Comparison of ENCODE assay signal across 31 mouse cellular contexts in genomic region chr12:70161057-70161456, GRCm38 (mm10). TPM values are rescaled to one million over a fixed set of nuclear protein-coding genes. Genes with fewer than 3 reads are reported as not detected.
DNase-seq lines count a peak whose midpoint lies in the region; ATAC-seq and TF ChIP-seq lines count a peak whose summit lies in the region.
"Had no signal": no experiment of that assay in that cellular context is flagged by ENCODE, and none has a peak within 500 bp of the region (broad histone marks: within the 10 kb centered on the region; RNA-seq: fewer than 3 reads in every experiment).

No protein-coding gene starts in this region.

- DNase-seq in kidney, postnatal 0 days (ENCODE audit: low spot score): peak; percentile 11
- DNase-seq in kidney, adult 2 months: no peak
- no peak for DNase-seq in lung, postnatal 25 days (ENCODE audit: low spot score)
- DNase-seq in 3T3-L1 (ENCODE audit: low read depth, low spot score) (peak; percentile 32), NIH3T3 (ENCODE audit: low read depth) (peak; percentile 9)
- DNase-seq in cerebellum, adult 2 months: no peak
- DNase-seq: adrenal gland, postnatal 10 days; adrenal gland, postnatal 36 days; cerebellum, adult 18-20 months; cerebellum, adult 9-11 months; cerebellum, postnatal 25 days; forebrain, postnatal 0 days; gastrocnemius, adult 2 months; gastrocnemius, postnatal 14 days; heart, adult 2 months; heart, postnatal 14 days; heart, postnatal 4 days had no signal

- H3K36me3 ChIP-seq in kidney, postnatal 0 days (ENCODE audit: insufficient read depth, low read length): no peaks in the 10 kb centered on the region
- H3K36me3 ChIP-seq in kidney, adult 2 months (ENCODE audit: control insufficient read depth, insufficient read depth, low read length): no peaks in the 10 kb centered on the region
- H3K36me3 ChIP-seq in lung, embryonic 16.5 days (ENCODE audit: control insufficient read depth, insufficient read depth, low read length): no peaks in the 10 kb centered on the region
- H3K36me3 ChIP-seq: embryonic facial prominence, embryonic 12.5 days; embryonic facial prominence, embryonic 15.5 days; heart, embryonic 10.5 days; heart, embryonic 13.5 days had no signal

- H3K27me3 ChIP-seq in kidney, postnatal 0 days (ENCODE audit: insufficient read depth, low read length): no peaks in the 10 kb centered on the region
- no peaks in the 10 kb centered on the region for H3K27me3 ChIP-seq in kidney, adult 2 months (replicated peaks; ENCODE audit: control insufficient read depth, insufficient read depth, low read length)
- H3K27me3 ChIP-seq in lung, embryonic 16.5 days (ENCODE audit: control insufficient read depth, insufficient read depth, low read depth, low read length): no peaks in the 10 kb centered on the region
- no peaks in the 10 kb centered on the region for H3K27me3 ChIP-seq in cerebellum, adult 2 months (ENCODE audit: control insufficient read depth, insufficient read depth, low read length)
- H3K27me3 ChIP-seq: embryonic facial prominence, embryonic 15.5 days; heart, embryonic 13.5 days; Patski had no signal

- H3K4me3 ChIP-seq in kidney, postnatal 0 days (replicated peaks; ENCODE audit: low read depth, low read length): no peak overlapping the region
- H3K4me3 ChIP-seq in kidney, adult 2 months (ENCODE audit: insufficient read depth, low read depth, low read length): no peak overlapping the region
- no peak overlapping the region for H3K4me3 ChIP-seq in lung, embryonic 16.5 days (ENCODE audit: low read length)
- H3K4me3 ChIP-seq in cerebellum, adult 2 months (replicated peaks; ENCODE audit: insufficient read depth, low read depth, low read length): no peak overlapping the region
- H3K4me3 ChIP-seq: embryonic facial prominence, embryonic 12.5 days; embryonic facial prominence, embryonic 15.5 days; gastrocnemius, adult 2 months; heart, adult 2 months; heart, embryonic 10.5 days; heart, embryonic 13.5 days had no signal

- no peak overlapping the region for H3K4me2 ChIP-seq in kidney, postnatal 0 days (ENCODE audit: low read length)
- no peak overlapping the region for H3K4me2 ChIP-seq in lung, embryonic 16.5 days (ENCODE audit: low read depth, low read length)
- H3K4me2 ChIP-seq: embryonic facial prominence, embryonic 12.5 days; embryonic facial prominence, embryonic 15.5 days; heart, embryonic 13.5 days; hindbrain, embryonic 14.5 days had no signal

- H3K4me1 ChIP-seq in kidney, postnatal 0 days (replicated peaks; ENCODE audit: insufficient read depth, low read length): no peaks in the 10 kb centered on the region
- no peaks in the 10 kb centered on the region for H3K4me1 ChIP-seq in kidney, adult 2 months (ENCODE audit: control insufficient read depth, insufficient read depth, low read length)
- peaks cover 3% of the 10 kb centered on the region for H3K4me1 ChIP-seq in lung, embryonic 16.5 days (replicated peaks; ENCODE audit: control insufficient read depth, insufficient read depth, low read length)
- H3K4me1 ChIP-seq in cerebellum, adult 2 months (ENCODE audit: control insufficient read depth, insufficient read depth, low read length): no peaks in the 10 kb centered on the region
- H3K4me1 ChIP-seq: embryonic facial prominence, embryonic 12.5 days; embryonic facial prominence, embryonic 15.5 days; heart, embryonic 13.5 days had no signal

- H3K9ac ChIP-seq in kidney, postnatal 0 days (ENCODE audit: low read depth, low read length): no peak overlapping the region
- no peak overlapping the region for H3K9ac ChIP-seq in lung, embryonic 16.5 days (ENCODE audit: low read length)
- H3K9ac ChIP-seq: embryonic facial prominence, embryonic 12.5 days; embryonic facial prominence, embryonic 15.5 days; forebrain, postnatal 0 days; heart, embryonic 13.5 days; hindbrain, embryonic 14.5 days had no signal

- no peak for ATAC-seq in kidney, postnatal 0 days (replicated peaks; ENCODE audit: low FRiP score, low read depth)
- ATAC-seq in lung, embryonic 16.5 days (ENCODE audit: low read depth): peak; percentile 65
- ATAC-seq: CD4-positive, CD25-positive, alpha-beta regulatory T cell, adult 4 months; forebrain, embryonic 14.5 days; forebrain, postnatal 0 days; hindbrain, postnatal 0 days; Patski had no signal

- H3K27ac ChIP-seq in kidney, postnatal 0 days: no peak overlapping the region
- no peak overlapping the region for H3K27ac ChIP-seq in kidney, adult 2 months (ENCODE audit: insufficient read depth, low read depth, low read length)
- H3K27ac ChIP-seq in lung, embryonic 16.5 days (ENCODE audit: low read length): no peak overlapping the region
- no peak overlapping the region for H3K27ac ChIP-seq in cerebellum, adult 2 months (ENCODE audit: insufficient read depth, low read length)
- H3K27ac ChIP-seq: embryonic facial prominence, embryonic 12.5 days; embryonic facial prominence, embryonic 15.5 days; gastrocnemius, adult 2 months; heart, adult 2 months; heart, embryonic 10.5 days; heart, embryonic 13.5 days; hindbrain, embryonic 14.5 days; hindbrain, postnatal 0 days had no signal

- no peak for TF ChIP-seq CTCF in kidney, postnatal 0 days (IDR thresholded peaks at IDR 0.05; ENCODE audit: low read depth)
- TF ChIP-seq CTCF in kidney, adult 2 months (conservative IDR thresholded peaks at IDR 0.05; ENCODE audit: insufficient read depth, insufficient read length, low read depth, low read length): no peak
- no peak for TF ChIP-seq CTCF in cerebellum, adult 2 months (IDR thresholded peaks at IDR 0.05; ENCODE audit: borderline replicate concordance, insufficient read depth, low read depth, low read length)

- no peaks in the 10 kb centered on the region for H3K9me3 ChIP-seq in kidney, postnatal 0 days (replicated peaks; ENCODE audit: low read length)
- H3K9me3 ChIP-seq in lung, embryonic 16.5 days (ENCODE audit: control insufficient read depth, low read length): no peaks in the 10 kb centered on the region
- H3K9me3 ChIP-seq: embryonic facial prominence, embryonic 12.5 days; embryonic facial prominence, embryonic 15.5 days; heart, embryonic 10.5 days; heart, embryonic 13.5 days had no signal

- TF ChIP-seq POLR2A in kidney, adult 2 months (IDR thresholded peaks at IDR 0.05; ENCODE audit: low read depth, low read length): no peak
- TF ChIP-seq POLR2A in cerebellum, adult 2 months (IDR thresholded peaks at IDR 0.05; ENCODE audit: borderline replicate concordance, insufficient read depth, low read length): no peak

- 61% methylated on average over 5 of the region's 5 CpGs for WGBS in kidney, postnatal 0 days
- 79% methylated on average over 5 of the region's 5 CpGs for WGBS in kidney, adult 2 months
- WGBS in lung, embryonic 16.5 days: 29% methylated on average over 5 of the region's 5 CpGs
- 91% methylated on average over 5 of the region's 5 CpGs for WGBS in cerebellum, adult 2 months

RNA-seq across cellular contexts. Expression of gene Abhd12b, which starts 7.1 kb away (rescaled TPM):
- not detected in 2 replicates for polyA plus RNA-seq in kidney, postnatal 0 days (2015; fragmentation: Nextera tagmentation; extraction: Ambion mirVana)
- polyA plus RNA-seq in kidney, adult 2 months (2012; rRNA removed): not detected in 2 replicates
- not detected in 2 replicates for polyA plus RNA-seq in lung, embryonic 16.5 days (2015; fragmentation: Nextera tagmentation; extraction: Ambion mirVana)
- polyA plus RNA-seq in cerebellum, adult 2 months (2012; rRNA removed): not detected in 2 replicates
- polyA plus RNA-seq: C2C12; forebrain, embryonic 11.5 days; forebrain, embryonic 14.5 days; heart, adult 2 months; heart, embryonic 10.5 days; heart, embryonic 13.5 days; heart, embryonic 16.5 days; hindbrain, embryonic 11.5 days; hindbrain, postnatal 0 days; Patski had no signal

RNA-seq across cellular contexts. Expression of gene Nin, which starts 47.5 kb away (rescaled TPM):
- 7.6 and 7.9 TPM in 2 replicates for polyA plus RNA-seq in kidney, postnatal 0 days (2015; fragmentation: Nextera tagmentation; extraction: Ambion mirVana)
- polyA plus RNA-seq in kidney, adult 2 months (2012; rRNA removed): 4.9 and 5.2 TPM in 2 replicates
- polyA plus RNA-seq in lung, embryonic 16.5 days (2015; fragmentation: Nextera tagmentation; extraction: Ambion mirVana): 11.8 and 12.5 TPM in 2 replicates
- 7.2 and 7.4 TPM in 2 replicates for polyA plus RNA-seq in cerebellum, adult 2 months (2012; rRNA removed)

Comparison
In these comparisons a context has a peak if more than half of its experiments do, and no peak if none do; other contexts are left out.
1. DNase-seq: peak in kidney, postnatal 0 days (single experiment), 3T3-L1 (single experiment) and NIH3T3 (single experiment); none in kidney, adult 2 months (single experiment), lung, postnatal 25 days (single experiment) and cerebellum, adult 2 months (0 of 2).